Mouse (Mus musculus): ENCODE results near the gene Cep131. TPM values are rescaled to one million over a fixed set of nuclear protein-coding genes. Genes with fewer than 3 reads are reported as not detected.
A peak's percentile ranks its signal among the peaks of the same experiment; 100 is the strongest.

The Cep131 gene
- polyA plus RNA-seq, 1 experiment from 2014 or later: 11.6 TPM

GRCm38 (mm10) chr11:120110554-120110953 is 23.9 kb upstream of the Cep131 start:
- Histone ChIP-seq H3K27ac (replicated peaks in 1 of 2; ENCODE audit: control insufficient read depth in 1 of 2, insufficient read depth in 1 of 2, low read depth in 2 of 2, low read length in 2 of 2) (no peak overlapping the region), H3K36me3 (ENCODE audit: control insufficient read depth, insufficient read depth, low read length) (peaks cover 50% of the 10 kb centered on the region), H3K4me2 (ENCODE audit: low read length) (no peak overlapping the region), H3K4me1 (ENCODE audit: control insufficient read depth in 2 of 2, insufficient read depth in 2 of 2, low read length in 2 of 2) (peaks cover 18 to 26% of the 10 kb centered on the region in 2 experiments), H3K9me3 (ENCODE audit: control insufficient read depth, low read length) (no peaks in the 10 kb centered on the region), H3K27me3 (ENCODE audit: control insufficient read depth, insufficient read depth, low read length) (no peaks in the 10 kb centered on the region), H3K4me3 (ENCODE audit: control insufficient read depth in 1 of 2, insufficient read depth in 1 of 2, low read depth in 1 of 2, low read length in 2 of 2) (no peak overlapping the region), H3K9ac (ENCODE audit: low read length) (no peak overlapping the region)
- no peak for ATAC-seq (ENCODE audit: insufficient number of reproducible peaks, insufficient read depth, low FRiP score, low read depth)
- 64% methylated on average over 7 of the region's 7 CpGs for WGBS

DNA sequence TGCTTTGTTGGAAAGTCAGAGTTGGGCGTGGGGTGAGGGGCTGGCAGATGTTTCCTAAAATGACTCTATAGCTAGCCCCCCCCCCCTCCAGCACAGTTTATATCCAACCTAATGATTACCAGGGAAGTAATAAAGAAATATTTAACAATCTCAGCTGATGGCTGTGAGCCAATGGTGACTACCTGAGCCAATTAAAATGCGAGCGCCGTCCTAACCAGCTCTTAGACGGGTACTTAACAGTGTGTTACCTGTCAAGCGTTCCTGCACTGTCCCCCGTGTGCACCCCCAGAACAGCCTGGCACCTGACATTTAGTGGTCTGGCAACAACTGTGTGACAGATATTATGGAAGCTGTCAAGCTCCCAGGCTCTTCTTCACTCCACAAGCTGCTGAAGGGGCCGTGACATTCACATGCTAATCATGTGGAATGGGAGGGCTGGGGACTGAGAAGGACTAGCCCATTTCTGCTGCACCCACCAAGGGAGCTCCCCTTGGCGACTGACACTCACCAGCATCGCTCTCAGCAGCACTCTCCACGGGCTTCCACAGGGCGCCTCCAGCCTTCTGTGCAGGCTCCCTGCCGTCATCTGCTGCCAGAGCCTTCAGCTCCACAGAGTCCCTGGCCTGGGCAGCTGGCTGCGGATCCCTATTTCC is 23.1 kb upstream of the Cep131 start:
- H3K27me3 ChIP-seq (ENCODE audit: control insufficient read depth, insufficient read depth, low read length): no peaks in the 10 kb centered on the region
- H3K4me2 ChIP-seq (ENCODE audit: low read length): no peak overlapping the region
- peaks cover 20 to 30% of the 10 kb centered on the region in 2 experiments for H3K4me1 ChIP-seq (ENCODE audit: control insufficient read depth in 2 of 2, insufficient read depth in 2 of 2, low read length in 2 of 2)
- no peaks in the 10 kb centered on the region for H3K9me3 ChIP-seq (ENCODE audit: control insufficient read depth, low read length)
- H3K27ac ChIP-seq (replicated peaks in 1 of 2; ENCODE audit: control insufficient read depth in 1 of 2, insufficient read depth in 1 of 2, low read depth in 2 of 2, low read length in 2 of 2): no peak overlapping the region
- WGBS: 75% methylated on average over 14 of the region's 14 CpGs
- no peak overlapping the region for H3K9ac ChIP-seq (ENCODE audit: low read length)
- no peak for ATAC-seq (ENCODE audit: insufficient number of reproducible peaks, insufficient read depth, low FRiP score, low read depth)
- H3K36me3 ChIP-seq (ENCODE audit: control insufficient read depth, insufficient read depth, low read length): peaks cover 50% of the 10 kb centered on the region
- no peak overlapping the region for H3K4me3 ChIP-seq (ENCODE audit: control insufficient read depth in 1 of 2, insufficient read depth in 1 of 2, low read depth in 1 of 2, low read length in 2 of 2)

GRCm38 (mm10) chr11:120107796-120108195 is 21.2 kb upstream of the Cep131 start:
- no peak overlapping the region for H3K4me2 ChIP-seq (ENCODE audit: low read length)
- H3K4me3 ChIP-seq (ENCODE audit: control insufficient read depth in 1 of 2, insufficient read depth in 1 of 2, low read depth in 1 of 2, low read length in 2 of 2): no peak overlapping the region
- H3K27ac ChIP-seq (replicated peaks in 1 of 2; ENCODE audit: control insufficient read depth in 1 of 2, insufficient read depth in 1 of 2, low read depth in 2 of 2, low read length in 2 of 2): no peak overlapping the region
- peaks cover 22% of the 10 kb centered on the region in 2 experiments for H3K4me1 ChIP-seq (ENCODE audit: control insufficient read depth in 2 of 2, insufficient read depth in 2 of 2, low read length in 2 of 2)
- peaks cover 56% of the 10 kb centered on the region for H3K36me3 ChIP-seq (ENCODE audit: control insufficient read depth, insufficient read depth, low read length)
- no peak for ATAC-seq (ENCODE audit: insufficient number of reproducible peaks, insufficient read depth, low FRiP score, low read depth)
- no peaks in the 10 kb centered on the region for H3K27me3 ChIP-seq (ENCODE audit: control insufficient read depth, insufficient read depth, low read length)
- WGBS: 78% methylated on average over 9 of the region's 9 CpGs
- H3K9ac ChIP-seq (ENCODE audit: low read length): no peak overlapping the region
- no peaks in the 10 kb centered on the region for H3K9me3 ChIP-seq (ENCODE audit: control insufficient read depth, low read length)

- H3K4me3 ChIP-seq (ENCODE audit: control insufficient read depth in 1 of 2, insufficient read depth in 1 of 2, low read depth in 1 of 2, low read length in 2 of 2): no peak overlapping the region
- no peak for ATAC-seq (ENCODE audit: insufficient number of reproducible peaks, insufficient read depth, low FRiP score, low read depth)
- H3K27ac ChIP-seq (replicated peaks in 1 of 2; ENCODE audit: control insufficient read depth in 1 of 2, insufficient read depth in 1 of 2, low read depth in 2 of 2, low read length in 2 of 2): no peak overlapping the region
- peaks cover 14 to 17% of the 10 kb centered on the region in 2 experiments for H3K4me1 ChIP-seq (ENCODE audit: control insufficient read depth in 2 of 2, insufficient read depth in 2 of 2, low read length in 2 of 2)
- peaks cover 58% of the 10 kb centered on the region for H3K36me3 ChIP-seq (ENCODE audit: control insufficient read depth, insufficient read depth, low read length)
- no peak overlapping the region for H3K4me2 ChIP-seq (ENCODE audit: low read length)
- no peaks in the 10 kb centered on the region for H3K27me3 ChIP-seq (ENCODE audit: control insufficient read depth, insufficient read depth, low read length)
- WGBS: 76% methylated on average over 2 of the region's 2 CpGs
- no peaks in the 10 kb centered on the region for H3K9me3 ChIP-seq (ENCODE audit: control insufficient read depth, low read length)
- no peak overlapping the region for H3K9ac ChIP-seq (ENCODE audit: low read length)
Observed at GRCm38 (mm10) chr11:120107026-120107425, 20.4 kb upstream of the Cep131 start.

DNA sequence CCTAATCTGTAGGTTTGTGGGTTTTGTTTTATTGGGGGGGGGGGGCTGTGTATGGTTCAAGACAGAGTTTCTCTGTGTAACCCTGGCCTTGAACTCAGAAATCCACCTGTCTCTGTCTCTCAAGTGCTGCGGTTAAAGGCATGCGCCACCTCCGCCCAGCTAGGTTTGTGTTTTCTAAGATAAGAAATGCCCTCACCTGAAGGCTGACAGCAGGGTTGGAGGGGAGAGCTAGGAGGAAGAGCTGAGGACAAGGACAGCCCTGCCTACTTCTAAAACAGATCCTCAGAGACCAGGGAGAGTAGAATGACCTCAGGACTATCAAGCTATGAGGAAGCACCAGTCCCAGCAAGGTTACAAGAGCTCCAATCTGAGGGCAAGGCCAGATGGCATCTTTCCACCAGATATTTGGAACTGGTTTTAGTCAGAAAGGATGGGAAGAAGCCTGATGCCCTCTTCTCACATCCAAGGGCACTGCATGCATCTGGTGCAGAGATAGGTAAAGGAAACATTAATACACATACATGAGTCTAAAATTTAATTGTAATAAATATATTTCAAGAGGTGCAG is 16.9 kb upstream of the Cep131 start:
- H3K27me3 ChIP-seq (ENCODE audit: control insufficient read depth, insufficient read depth, low read length): no peaks in the 10 kb centered on the region
- H3K4me2 ChIP-seq (ENCODE audit: low read length): no peak overlapping the region
- no peak overlapping the region for H3K9ac ChIP-seq (ENCODE audit: low read length)
- peaks cover 49% of the 10 kb centered on the region for H3K36me3 ChIP-seq (ENCODE audit: control insufficient read depth, insufficient read depth, low read length)
- 83% methylated on average over 3 of the region's 3 CpGs for WGBS
- ATAC-seq (ENCODE audit: insufficient number of reproducible peaks, insufficient read depth, low FRiP score, low read depth): no peak
- no peaks in the 10 kb centered on the region for H3K9me3 ChIP-seq (ENCODE audit: control insufficient read depth, low read length)
- H3K4me1 ChIP-seq (ENCODE audit: control insufficient read depth in 2 of 2, insufficient read depth in 2 of 2, low read length in 2 of 2): peaks cover 13 to 18% of the 10 kb centered on the region in 2 experiments; a peak in 2 of 4 replicates
- no peak overlapping the region for H3K27ac ChIP-seq (replicated peaks in 1 of 2; ENCODE audit: control insufficient read depth in 1 of 2, insufficient read depth in 1 of 2, low read depth in 2 of 2, low read length in 2 of 2)
- H3K4me3 ChIP-seq (ENCODE audit: control insufficient read depth in 1 of 2, insufficient read depth in 1 of 2, low read depth in 1 of 2, low read length in 2 of 2): no peak overlapping the region

- Histone ChIP-seq H3K36me3 (ENCODE audit: control insufficient read depth, insufficient read depth, low read length) (peaks cover 44% of the 10 kb centered on the region), H3K4me3 (ENCODE audit: control insufficient read depth in 1 of 2, insufficient read depth in 1 of 2, low read depth in 1 of 2, low read length in 2 of 2) (no peak overlapping the region), H3K4me1 (ENCODE audit: control insufficient read depth in 2 of 2, insufficient read depth in 2 of 2, low read length in 2 of 2) (peaks cover 18 to 21% of the 10 kb centered on the region in 2 experiments; a peak in 3 of 4 replicates), H3K4me2 (ENCODE audit: low read length) (no peak overlapping the region), H3K9me3 (ENCODE audit: control insufficient read depth, low read length) (no peaks in the 10 kb centered on the region), H3K27ac (replicated peaks in 1 of 2; ENCODE audit: control insufficient read depth in 1 of 2, insufficient read depth in 1 of 2, low read depth in 2 of 2, low read length in 2 of 2) (peak overlapping the region; percentile 61 to 81), H3K27me3 (ENCODE audit: control insufficient read depth, insufficient read depth, low read length) (no peaks in the 10 kb centered on the region), H3K9ac (ENCODE audit: low read length) (peak overlapping the region; percentile 21; the same call in 1 of the 2 replicates)
- WGBS: 0% methylated on average over 3 of the region's 3 CpGs
- no peak for ATAC-seq (ENCODE audit: insufficient number of reproducible peaks, insufficient read depth, low FRiP score, low read depth)
Observed at GRCm38 (mm10) chr11:120101036-120101435, 14.4 kb upstream of the Cep131 start.

GRCm38 (mm10) chr11:120098588-120099511 is 12.2 kb upstream of the Cep131 start, which contains the start of the genes Tepsin and Ndufaf8:
TSS of gene Tepsin (minus strand) at chr11:120098731.
TSS of gene Ndufaf8 (plus strand) at chr11:120098928.
- peak within 1 kb of the TSS; percentile 95 for H3K9ac ChIP-seq (ENCODE audit: low read length)
- under 1% methylated on average over 77 of the region's 77 CpGs for WGBS
- H3K9me3 ChIP-seq (ENCODE audit: control insufficient read depth, low read length): no peaks in the 10 kb centered on the region
- peak within 1 kb of the TSS; percentile 88 to 96 for H3K27ac ChIP-seq (replicated peaks in 1 of 2; ENCODE audit: control insufficient read depth in 1 of 2, insufficient read depth in 1 of 2, low read depth in 2 of 2, low read length in 2 of 2)
- peak within 1 kb of the TSS; percentile 75 to 88 for H3K4me3 ChIP-seq (ENCODE audit: control insufficient read depth in 1 of 2, insufficient read depth in 1 of 2, low read depth in 1 of 2, low read length in 2 of 2)
- H3K4me2 ChIP-seq (ENCODE audit: low read length): peak within 1 kb of the TSS; percentile 89
- H3K36me3 ChIP-seq (ENCODE audit: control insufficient read depth, insufficient read depth, low read length): peaks cover 45% of the 10 kb centered on the region
- H3K4me1 ChIP-seq (ENCODE audit: control insufficient read depth in 2 of 2, insufficient read depth in 2 of 2, low read length in 2 of 2): peaks cover 8 to 16% of the 10 kb centered on the region in 2 experiments; a peak in 3 of 4 replicates
- peak; percentile 97 for ATAC-seq (ENCODE audit: insufficient number of reproducible peaks, insufficient read depth, low FRiP score, low read depth)
- H3K27me3 ChIP-seq (ENCODE audit: control insufficient read depth, insufficient read depth, low read length): no peaks in the 10 kb centered on the region
